Mouse (Mus musculus): Measurements from ENCODE around the gene Ascl5.

DNA sequence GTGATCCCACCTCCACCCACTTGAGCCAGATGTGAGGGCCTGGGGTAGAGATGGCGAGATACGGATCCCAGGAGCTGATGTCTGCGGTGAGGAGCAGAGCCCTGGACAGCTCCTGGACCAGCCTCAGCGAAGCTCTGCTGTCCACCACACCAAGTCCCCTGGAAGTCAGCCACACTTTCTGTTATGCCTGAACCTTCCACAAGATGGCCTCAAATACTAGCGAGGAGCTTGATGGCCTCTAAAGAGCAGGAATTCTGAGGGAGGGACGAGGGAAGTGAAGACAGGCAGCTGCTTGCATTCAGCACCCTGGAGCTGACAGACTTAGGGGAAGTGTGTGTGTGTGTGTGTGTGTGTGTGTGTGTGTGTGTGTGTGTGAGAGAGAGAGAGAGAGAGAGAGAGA lies 861 bp downstream of the Ascl5 start:
- TF ChIP-seq CTCF (IDR thresholded peaks at IDR 0.05; ENCODE audit: low read depth, low read length) (peak; percentile 56), POLR2A (IDR thresholded peaks at IDR 0.05; ENCODE audit: extremely low read depth, insufficient read depth, low read length) (no peak)

Data from liver, adult 2 months (tissue).